Mouse (Mus musculus): Measurements from ENCODE around the gene Gbx1.

Gbx1 gene

GRCm38 (mm10) chr5:24481647-24482046 is 45.4 kb downstream of the Gbx1 start:
- DNase-seq (ENCODE audit: extremely low spot score, low read depth, low spot score): no peak

GRCm38 (mm10) chr5:24477909-24478308 is 49.1 kb downstream of the Gbx1 start:
- no peak for DNase-seq (ENCODE audit: extremely low spot score, low read depth, low spot score)

- DNase-seq (ENCODE audit: extremely low spot score, low read depth, low spot score): no peak
Observed at GRCm38 (mm10) chr5:24475476-24476241, 51.3 kb downstream of the Gbx1 start.

- no peak for DNase-seq (ENCODE audit: extremely low spot score, low read depth, low spot score)
Observed at GRCm38 (mm10) chr5:24474723-24475261, 52.2 kb downstream of the Gbx1 start.

- DNase-seq (ENCODE audit: extremely low spot score, low read depth, low spot score): no peak
Observed at GRCm38 (mm10) chr5:24474025-24474722, 52.8 kb downstream of the Gbx1 start.

- no peak for DNase-seq (ENCODE audit: extremely low spot score, low read depth, low spot score)
Observed at GRCm38 (mm10) chr5:24472884-24473619, 54.0 kb downstream of the Gbx1 start.

GRCm38 (mm10) chr5:24470600-24470999 is 56.4 kb downstream of the Gbx1 start:
- DNase-seq (ENCODE audit: extremely low spot score, low read depth, low spot score): no peak

- DNase-seq (ENCODE audit: extremely low spot score, low read depth, low spot score): no peak
Observed at GRCm38 (mm10) chr5:24466762-24467161, 60.2 kb downstream of the Gbx1 start.

- no peak for DNase-seq (ENCODE audit: extremely low spot score, low read depth, low spot score)
Observed at GRCm38 (mm10) chr5:24455613-24456012, 71.4 kb downstream of the Gbx1 start.

- DNase-seq (ENCODE audit: extremely low spot score, low read depth, low spot score): no peak
Observed at GRCm38 (mm10) chr5:24455076-24455475, 71.9 kb downstream of the Gbx1 start.

GRCm38 (mm10) chr5:24453985-24454303 is 73.1 kb downstream of the Gbx1 start:
- DNase-seq (ENCODE audit: extremely low spot score, low read depth, low spot score): no peak

GRCm38 (mm10) chr5:24453283-24453984 is 73.6 kb downstream of the Gbx1 start:
- DNase-seq (ENCODE audit: extremely low spot score, low read depth, low spot score): no peak

Data from hindlimb bud, embryonic 11.5 days (tissue).